Mouse (Mus musculus): ENCODE data around the gene Ifit3b.

DNA sequence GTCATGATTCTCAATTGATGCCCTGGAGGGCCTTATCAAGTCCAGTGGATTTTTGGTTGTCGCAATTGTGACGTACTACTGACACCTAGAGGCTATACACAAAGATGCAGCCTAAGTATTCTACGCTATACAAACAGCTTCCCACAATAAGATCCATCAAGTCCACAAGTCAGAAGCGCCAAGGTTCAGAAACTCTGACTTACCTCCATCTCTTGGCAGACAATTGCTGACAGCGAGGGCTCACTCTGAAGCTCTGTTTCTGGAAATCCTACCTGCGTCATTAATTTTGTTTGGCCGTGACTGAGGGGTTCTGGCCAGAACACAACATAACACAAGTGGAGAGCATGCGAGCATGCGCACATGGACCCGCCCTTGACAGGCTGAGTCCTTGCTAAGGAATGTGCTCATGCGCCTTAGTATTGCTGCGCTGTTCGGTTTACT, 54.3 kb downstream of the Ifit3b start:
- TF ChIP-seq CTCF (IDR thresholded peaks at IDR 0.05; ENCODE audit: insufficient read depth, low read length) (peak; percentile 37; the same call in 1 of the 2 replicates), POLR2A (IDR thresholded peaks at IDR 0.05; ENCODE audit: borderline replicate concordance, extremely low read depth, low read depth, low read length) (peak; percentile 13; the same call in 1 of the 2 replicates)

Data from lung, adult 2 months (tissue).